Mouse (Mus musculus) liver, embryonic 11.5 days (tissue): ENCODE measurements around the gene Zbtb4. TPM values are rescaled to one million over a fixed set of nuclear protein-coding genes. Genes with fewer than 3 reads are reported as not detected.
"Not testable (repeated sequence)": the region's sequence is repeated elsewhere in the genome, so short reads cannot be mapped to it uniquely, and the experiment has no call there.

ENCODE experiments used
- ATAC-seq: fragments of 200-750 bp; cut with Nextera tagmentation; replicated peaks from 2 replicates; pipeline ENCODE4 v1.8.0; 2017; ENCODE audit warnings: moderate number of reproducible peaks, mild to moderate bottlenecking, moderate TSS enrichment, moderate library complexity; ENCODE audit not compliant: low FRiP score
- DNase-seq: peaks from one replicate; pipeline ENCODE4 v3.0.0-alpha.2; 2017; ENCODE audit warnings: low spot score
- H3K27ac ChIP-seq: fragments of 300-500 bp; sonication (generic); 2 replicates; pipeline ENCODE4 v1.5.1; 2014; ENCODE audit warnings: mild to moderate bottlenecking, low read depth, low read length, control low read depth
- H3K27me3 ChIP-seq: fragments of 300-500 bp; sonication (generic); replicated peaks from 2 replicates; pipeline ENCODE4 v1.6.1; 2014; ENCODE audit warnings: low read length, mixed read lengths; ENCODE audit not compliant: control insufficient read depth, insufficient read depth
- H3K36me3 ChIP-seq: fragments of 300-500 bp; sonication (generic); 2 replicates; pipeline ENCODE4 v1.6.1; 2014; ENCODE audit warnings: mild to moderate bottlenecking, low read length, moderate library complexity, mixed read lengths; ENCODE audit not compliant: control insufficient read depth, insufficient read depth
- H3K4me1 ChIP-seq: fragments of 300-500 bp; sonication (generic); replicated peaks from 2 replicates; pipeline ENCODE4 v1.6.1; 2014; ENCODE audit warnings: low read length, mixed read lengths; ENCODE audit not compliant: control insufficient read depth, insufficient read depth
- H3K4me2 ChIP-seq: fragments of 300-500 bp; sonication (generic); 2 replicates; pipeline ENCODE4 v1.6.1; 2014; ENCODE audit warnings: mild to moderate bottlenecking, control low read depth, moderate library complexity
- H3K4me3 ChIP-seq: fragments of 300-500 bp; sonication (generic); 2 replicates; pipeline ENCODE4 v1.5.1; 2014; ENCODE audit warnings: low read depth, low read length, control low read depth
- H3K9ac ChIP-seq: fragments of 300-500 bp; sonication (generic); 2 replicates; pipeline ENCODE4 v1.6.1; 2014; ENCODE audit warnings: low read depth, low read length, control low read depth
- H3K9me3 ChIP-seq: fragments of 300-500 bp; sonication (generic); 2 replicates; pipeline ENCODE4 v1.6.1; 2016; ENCODE audit warnings: low read length, inconsistent platforms, mixed read lengths; ENCODE audit not compliant: control insufficient read depth
- WGBS: fragments of 180-500 bp; shearing (Covaris S2); extraction: QIAGEN DNeasy Blood & Tissue Kit; methylation state at CpG from one replicate; pipeline ENCODE4 v1.1.7; 2014; 5-methylcytosine and 5-hydroxymethylcytosine counted together
- polyA plus RNA-seq: library from polyadenylated mRNA; unstranded; fragments of >200 nt; fragmentation: Nextera tagmentation; extraction: Ambion mirVana; gene quantifications from 2 replicates; pipeline ENCODE4 v1.2.1, GENCODE M21; 2014

Zbtb4 gene
- polyA plus RNA-seq, 1 experiment from 2014 or later = 1.0 TPM

- H3K36me3 ChIP-seq = peaks cover 1% of the 10 kb centered on the region; the same call in 1 of the 2 replicates
- DNase-seq (peak; percentile 54), ATAC-seq (no peak)
- no peaks in the 10 kb centered on the region for H3K27me3 ChIP-seq
- H3K4me3 ChIP-seq = no peak overlapping the region
- WGBS = 14% methylated on average over 3 of the region's 3 CpGs
- no peaks in the 10 kb centered on the region for H3K9me3 ChIP-seq
- H3K9ac ChIP-seq = no peak overlapping the region
- H3K4me1 ChIP-seq = no peaks in the 10 kb centered on the region
- H3K4me2 ChIP-seq = no peak overlapping the region
- no peak overlapping the region for H3K27ac ChIP-seq
Observed at GRCm38 (mm10) chr11:69729063-69729462, 36.6 kb upstream of the Zbtb4 start.

DNA sequence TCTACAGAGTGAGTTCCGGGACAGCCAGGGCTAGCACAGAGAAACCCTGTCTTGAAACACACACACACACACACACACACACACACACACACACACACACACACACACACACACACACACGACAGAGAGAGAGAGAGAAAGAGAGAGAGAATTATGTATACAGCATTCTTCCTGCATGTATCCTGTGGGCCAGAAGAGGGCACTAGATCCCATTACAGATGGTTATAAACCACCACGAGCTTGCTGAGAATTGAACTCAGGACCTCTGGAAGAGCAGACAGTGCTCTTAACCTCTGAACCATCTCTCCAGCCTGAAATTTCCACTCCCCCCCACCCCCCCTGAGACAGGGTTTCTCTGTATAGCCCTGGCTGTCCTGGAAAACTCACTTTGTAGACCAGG lies 34.3 kb upstream of the Zbtb4 start:
- not testable (repeated sequence) for ATAC-seq, H3K4me2 ChIP-seq, H3K9ac ChIP-seq, H3K27me3 ChIP-seq, DNase-seq, H3K4me3 ChIP-seq, H3K27ac ChIP-seq, H3K9me3 ChIP-seq, H3K4me1 ChIP-seq
- WGBS = 77% methylated on average over 2 of the region's 3 CpGs
- peaks cover 23% of the 10 kb centered on the region for H3K36me3 ChIP-seq

DNA sequence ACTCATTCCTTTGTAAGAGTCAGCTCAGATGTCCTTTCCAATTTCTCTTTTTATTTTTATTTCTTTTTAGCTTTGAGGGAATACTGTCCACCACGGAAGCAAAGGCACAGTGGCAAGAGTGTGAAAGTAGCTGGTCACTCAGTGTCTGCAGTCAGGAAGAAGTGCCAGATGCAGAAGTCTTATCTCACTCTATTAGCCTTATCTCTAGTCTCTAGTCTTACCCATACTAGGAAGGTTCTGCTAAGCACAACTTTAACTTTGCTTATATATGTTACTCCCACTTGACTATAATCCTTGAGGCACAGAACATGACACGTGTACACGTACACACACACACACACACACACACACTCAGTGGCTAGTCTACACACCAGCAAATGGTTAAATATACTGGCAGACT lies 14.1 kb upstream of the Zbtb4 start:
- Histone ChIP-seq H3K9ac (no peak overlapping the region), H3K27ac (peak overlapping the region; percentile 15; the same call in 1 of the 2 replicates), H3K4me1 (peaks cover 42% of the 10 kb centered on the region), H3K9me3 (no peaks in the 10 kb centered on the region), H3K4me3 (no peak overlapping the region), H3K36me3 (peaks cover 10% of the 10 kb centered on the region), H3K4me2 (peak overlapping the region; percentile 41), H3K27me3 (no peaks in the 10 kb centered on the region)
- ATAC-seq (peak; percentile 53; the same call in 1 of the 2 replicates), DNase-seq (no peak)
- WGBS = 36% methylated on average over 3 of the region's 3 CpGs

GRCm38 (mm10) chr11:69752686-69753085 lies 13.0 kb upstream of the Zbtb4 start:
- Histone ChIP-seq H3K4me1 (peaks cover 50% of the 10 kb centered on the region), H3K27ac (0 out of 2 replicates have a peak overlapping the region, but pooled peaks have one; percentile 1), H3K4me2 (peak overlapping the region; percentile 32), H3K9me3 (no peaks in the 10 kb centered on the region), H3K27me3 (no peaks in the 10 kb centered on the region), H3K4me3 (no peak overlapping the region), H3K9ac (peak overlapping the region; percentile 36; the same call in 1 of the 2 replicates), H3K36me3 (peaks cover 3% of the 10 kb centered on the region; the same call in 1 of the 2 replicates)
- ATAC-seq = no peak
- no peak for DNase-seq

GRCm38 (mm10) chr11:69754233-69754632 lies 11.5 kb upstream of the Zbtb4 start:
- H3K9ac ChIP-seq = no peak overlapping the region
- 72% methylated on average over 5 of the region's 5 CpGs for WGBS
- peak overlapping the region; percentile 55 for H3K4me2 ChIP-seq

GRCm38 (mm10) chr11:69754701-69755100 lies 11.0 kb upstream of the Zbtb4 start:
- Histone ChIP-seq H3K4me3 (0 out of 2 replicates have a peak overlapping the region, but pooled peaks have one; percentile 10), H3K27ac (peak overlapping the region; percentile 17; the same call in 1 of the 2 replicates), H3K9ac (no peak overlapping the region), H3K27me3 (no peaks in the 10 kb centered on the region), H3K9me3 (no peaks in the 10 kb centered on the region), H3K4me1 (peaks cover 53% of the 10 kb centered on the region), H3K4me2 (peak overlapping the region; percentile 55), H3K36me3 (no peaks in the 10 kb centered on the region)
- ATAC-seq (no peak), DNase-seq (no peak)
- WGBS = 57% methylated on average over 3 of the region's 3 CpGs

More at GRCm38 (mm10) chr11:69754233-69754632, 11.5 kb upstream of the Zbtb4 start:
- Histone ChIP-seq H3K4me1 (peaks cover 50% of the 10 kb centered on the region), H3K9me3 (no peaks in the 10 kb centered on the region), H3K4me3 (no peak overlapping the region), H3K36me3 (no peaks in the 10 kb centered on the region), H3K27me3 (no peaks in the 10 kb centered on the region), H3K27ac (peak overlapping the region; percentile 17; the same call in 1 of the 2 replicates)
- DNase-seq (no peak), ATAC-seq (no peak)

GRCm38 (mm10) chr11:69757303-69758089 lies 8.2 kb upstream of the Zbtb4 start:
- Histone ChIP-seq H3K4me2 (peak overlapping the region; percentile 79), H3K36me3 (no peaks in the 10 kb centered on the region), H3K27me3 (no peaks in the 10 kb centered on the region), H3K4me3 (peak overlapping the region; percentile 67), H3K9me3 (no peaks in the 10 kb centered on the region), H3K4me1 (peaks cover 47% of the 10 kb centered on the region), H3K9ac (peak overlapping the region; percentile 75), H3K27ac (peak overlapping the region; percentile 99)
- 43% methylated on average over 9 of the region's 9 CpGs for WGBS
- ATAC-seq = no peak
- DNase-seq = no peak

- Histone ChIP-seq H3K4me2 (peak overlapping the region; percentile 79), H3K27me3 (no peaks in the 10 kb centered on the region), H3K4me1 (peaks cover 41% of the 10 kb centered on the region), H3K36me3 (no peaks in the 10 kb centered on the region), H3K4me3 (peak overlapping the region; percentile 67), H3K9me3 (no peaks in the 10 kb centered on the region), H3K27ac (peak overlapping the region; percentile 99), H3K9ac (peak overlapping the region; percentile 75)
- peak; percentile 84 for ATAC-seq
- 0% methylated on average over 26 of the region's 26 CpGs for WGBS
- DNase-seq = peak; percentile 91
Observed at GRCm38 (mm10) chr11:69758090-69758456, 7.6 kb upstream of the Zbtb4 start.
